Mouse (Mus musculus) testis, adult 2 months (tissue): Measurements from ENCODE around the gene Pik3c2a. TPM values are rescaled to one million over a fixed set of nuclear protein-coding genes. Genes with fewer than 3 reads are reported as not detected.

Source experiments
- H3K27ac ChIP-seq: fragments of 200-500 bp; 2 replicates; pipeline ENCODE4 v1.5.1; 2012; ENCODE audit warnings: low read depth, low read length; ENCODE audit not compliant: control insufficient read depth, insufficient read depth
- H3K27me3 ChIP-seq: fragments of 200-500 bp; 2 replicates; pipeline ENCODE4 v1.6.1; 2012; ENCODE audit warnings: mild to moderate bottlenecking, low read length, moderate library complexity; ENCODE audit not compliant: control insufficient read depth, insufficient read depth
- H3K36me3 ChIP-seq: fragments of 200-500 bp; 2 replicates; pipeline ENCODE4 v1.6.1; 2012; ENCODE audit warnings: mild to moderate bottlenecking, low read length; ENCODE audit not compliant: control insufficient read depth, insufficient read depth
- H3K4me1 ChIP-seq: fragments of 200-500 bp; 2 replicates; pipeline ENCODE4 v1.6.1; 2012; ENCODE audit warnings: low read length; ENCODE audit not compliant: control insufficient read depth, insufficient read depth
- H3K4me3 ChIP-seq: fragments of 200-500 bp; 2 replicates; pipeline ENCODE4 v1.5.1; 2012; ENCODE audit warnings: low read depth, mild to moderate bottlenecking, low read length, moderate library complexity, mixed read lengths; ENCODE audit not compliant: control insufficient read depth
- CTCF ChIP-seq: fragments of 200-500 bp; IDR thresholded peaks from 2 replicates; pipeline ENCODE4 v1.5.1; 2012; ENCODE audit warnings: low read depth, mild to moderate bottlenecking, inconsistent platforms, low read length, moderate library complexity; ENCODE audit not compliant: control insufficient read depth, insufficient read depth, insufficient replicate concordance
- POLR2A ChIP-seq: fragments of 200-500 bp; IDR thresholded peaks from 2 replicates; pipeline ENCODE4 v1.6.1; 2012; ENCODE audit warnings: low read depth, mild to moderate bottlenecking, inconsistent platforms, low read length, moderate library complexity; ENCODE audit not compliant: control insufficient read depth
- polyA plus RNA-seq: library from polyadenylated mRNA; depleted of rRNA; stranded (reverse); fragments of >200 nt; gene quantifications from 2 replicates; pipeline ENCODE4 v1.2.3, GENCODE M21; 2012

Pik3c2a gene
- polyA plus RNA-seq, 1 experiment = 5.6 TPM

- Histone ChIP-seq H3K36me3 (no peaks in the 10 kb centered on the region), H3K27ac (no peak overlapping the region), H3K4me3 (no peak overlapping the region), H3K27me3 (no peaks in the 10 kb centered on the region), H3K4me1 (no peaks in the 10 kb centered on the region)
- TF ChIP-seq POLR2A (no peak), CTCF (no peak)
These were observed 32.6 kb upstream of the Pik3c2a start for GRCm38 (mm10) chr7:116475836-116476235.

GRCm38 (mm10) chr7:116462114-116462513 is 18.9 kb upstream of the Pik3c2a start:
- Histone ChIP-seq H3K4me3 (no peak overlapping the region), H3K36me3 (no peaks in the 10 kb centered on the region), H3K27me3 (no peaks in the 10 kb centered on the region), H3K27ac (no peak overlapping the region), H3K4me1 (no peaks in the 10 kb centered on the region)
- TF ChIP-seq POLR2A (no peak), CTCF (no peak)

- TF ChIP-seq POLR2A (no peak), CTCF (no peak)
- Histone ChIP-seq H3K4me3 (no peak overlapping the region), H3K27me3 (no peaks in the 10 kb centered on the region), H3K27ac (no peak overlapping the region), H3K4me1 (no peaks in the 10 kb centered on the region), H3K36me3 (no peaks in the 10 kb centered on the region)
These were observed 15.8 kb upstream of the Pik3c2a start for GRCm38 (mm10) chr7:116458985-116459441.

GRCm38 (mm10) chr7:116457391-116457790 is 14.1 kb upstream of the Pik3c2a start:
- H3K4me1 ChIP-seq = no peaks in the 10 kb centered on the region
- H3K36me3 ChIP-seq = no peaks in the 10 kb centered on the region
- H3K27ac ChIP-seq = no peak overlapping the region
- TF ChIP-seq CTCF (no peak), POLR2A (no peak)
- no peak overlapping the region for H3K4me3 ChIP-seq
- H3K27me3 ChIP-seq = no peaks in the 10 kb centered on the region

- Histone ChIP-seq H3K27ac (no peak overlapping the region), H3K27me3 (no peaks in the 10 kb centered on the region), H3K4me1 (no peaks in the 10 kb centered on the region), H3K4me3 (no peak overlapping the region), H3K36me3 (no peaks in the 10 kb centered on the region)
- no peak for TF ChIP-seq POLR2A
- no peak for TF ChIP-seq CTCF
These were observed 13.7 kb upstream of the Pik3c2a start for GRCm38 (mm10) chr7:116456964-116457363.

- Histone ChIP-seq H3K4me1 (peaks cover 6% of the 10 kb centered on the region), H3K27me3 (no peaks in the 10 kb centered on the region), H3K4me3 (no peak overlapping the region), H3K27ac (no peak overlapping the region), H3K36me3 (no peaks in the 10 kb centered on the region)
- TF ChIP-seq CTCF = no peak
- TF ChIP-seq POLR2A = no peak
These were observed 3.4 kb upstream of the Pik3c2a start for GRCm38 (mm10) chr7:116446645-116447044.

- peaks cover 6% of the 10 kb centered on the region for H3K4me1 ChIP-seq
- H3K27ac ChIP-seq = peak overlapping the region; percentile 82
- peak overlapping the region; percentile 98 for H3K4me3 ChIP-seq
- H3K27me3 ChIP-seq = no peaks in the 10 kb centered on the region
- no peaks in the 10 kb centered on the region for H3K36me3 ChIP-seq
- TF ChIP-seq CTCF = no peak
- no peak for TF ChIP-seq POLR2A
These were observed 1.1 kb upstream of the Pik3c2a start for GRCm38 (mm10) chr7:116444326-116444809.
